Mouse (Mus musculus): ENCODE data around the gene Lama1. TPM values are rescaled to one million over a fixed set of nuclear protein-coding genes. Genes with fewer than 3 reads are reported as not detected.
"Not testable (repeated sequence)": the region's sequence is repeated elsewhere in the genome, so short reads cannot be mapped to it uniquely, and the experiment has no call there.

Lama1 gene
- total RNA-seq, 4 experiments from 2014 or later: 2.9 to 4.5 (median 3.6) TPM

- DNase-seq (ENCODE audit: low spot score in 2 of 2): no peak
These were observed 18.4 kb downstream of the Lama1 start for GRCm38 (mm10) chr17:67715466-67715865.

DNA sequence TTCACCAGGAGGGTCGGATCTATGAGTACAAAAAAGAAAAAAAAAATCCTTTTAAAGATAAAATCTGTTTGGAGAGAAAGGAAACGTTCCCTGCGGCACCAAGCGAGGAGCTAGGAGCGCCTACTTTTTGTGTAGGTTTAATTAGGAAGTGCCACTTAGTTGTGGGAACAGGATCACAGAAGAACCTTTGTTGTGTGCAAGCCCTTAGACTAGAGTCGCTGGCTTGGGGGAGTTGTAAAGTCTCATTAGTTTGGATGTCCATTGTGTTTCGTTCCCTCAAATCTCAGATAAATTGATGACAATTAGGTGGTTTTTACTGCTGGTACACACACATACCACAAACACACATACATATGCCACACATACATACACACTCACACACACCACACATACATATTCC is 25.0 kb downstream of the Lama1 start:
- no peak for DNase-seq (ENCODE audit: low spot score in 2 of 2)

DNA sequence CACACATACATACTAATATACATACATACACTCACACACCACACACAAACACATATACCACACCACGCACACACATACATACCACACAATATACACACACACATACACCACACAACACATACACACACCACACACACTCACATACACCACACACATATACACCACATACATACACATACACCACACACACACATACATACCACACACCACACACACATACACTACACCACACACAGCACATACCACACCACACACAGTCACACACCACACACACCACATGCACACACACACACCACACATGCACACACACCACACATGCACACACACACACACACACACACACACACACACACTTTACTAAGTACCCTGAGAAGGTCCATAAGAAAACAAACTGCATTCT is 25.5 kb downstream of the Lama1 start:
- DNase-seq (ENCODE audit: low spot score in 2 of 2): no peak

DNA sequence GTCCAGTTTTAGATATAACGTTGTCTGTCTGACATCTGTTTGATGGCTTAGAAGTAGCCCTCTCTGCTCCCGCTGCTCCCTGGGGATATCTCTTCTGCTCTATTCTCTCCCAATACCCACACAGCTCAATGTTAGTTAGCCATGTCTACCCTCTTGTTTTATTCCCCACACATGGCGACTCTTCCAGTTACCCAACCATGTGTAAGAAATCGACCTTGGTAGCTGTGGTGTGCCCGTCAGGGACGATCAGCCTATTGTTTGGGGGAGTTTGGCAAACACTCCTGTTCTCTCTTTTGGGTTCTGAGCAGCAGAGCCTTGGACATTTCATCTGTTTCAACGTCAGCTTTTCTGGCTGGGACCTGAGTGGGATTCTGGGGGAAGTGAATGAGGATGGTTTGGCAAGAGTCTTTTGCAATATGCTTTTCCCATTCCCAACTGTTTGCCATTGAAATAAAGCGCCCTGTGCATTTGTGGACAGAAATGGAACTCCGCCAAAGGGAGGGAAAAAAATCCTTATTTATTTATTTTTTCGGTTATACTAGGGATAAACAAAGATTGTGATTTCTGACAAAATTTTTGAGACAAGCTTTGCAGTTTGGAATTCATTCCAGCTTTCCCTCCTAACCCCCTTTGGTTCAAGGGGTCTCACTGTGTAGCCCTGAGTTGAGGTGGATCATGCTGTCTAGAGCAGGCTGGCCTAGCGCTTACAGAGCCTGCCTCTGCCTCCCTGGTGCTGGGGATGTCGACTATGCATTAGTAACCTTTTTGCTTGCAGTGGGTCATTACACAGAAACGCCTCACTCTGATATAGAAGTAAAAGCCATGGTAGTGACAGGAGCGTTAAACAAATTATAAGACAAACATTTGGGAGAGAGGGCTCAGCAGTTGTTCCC is 26.4 kb downstream of the Lama1 start:
- DNase-seq (ENCODE audit: low spot score in 2 of 2): no peak

GRCm38 (mm10) chr17:67726601-67727000 is 29.5 kb downstream of the Lama1 start:
- DNase-seq (ENCODE audit: low spot score in 2 of 2): no peak

DNA sequence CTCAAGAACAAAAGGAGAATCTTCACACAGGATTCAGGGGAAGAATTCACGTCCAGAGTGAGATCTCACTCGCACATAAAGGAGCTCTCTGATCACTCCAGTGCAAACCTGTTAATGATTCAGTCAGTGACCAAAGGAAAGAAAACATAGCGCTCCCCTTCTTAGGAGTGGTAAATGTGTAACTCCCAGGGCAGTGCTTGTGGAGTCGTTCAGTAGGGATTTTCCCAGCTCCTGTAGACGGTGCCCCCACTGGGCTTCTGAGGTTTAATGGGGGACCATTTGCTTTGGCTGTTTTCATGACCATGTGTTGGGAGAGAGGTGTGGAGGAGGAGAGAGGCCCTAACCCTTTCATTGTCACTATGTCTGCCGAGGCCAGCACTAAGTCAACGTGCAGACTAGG is 31.7 kb downstream of the Lama1 start:
- DNase-seq (ENCODE audit: low spot score in 2 of 2): no peak

DNA sequence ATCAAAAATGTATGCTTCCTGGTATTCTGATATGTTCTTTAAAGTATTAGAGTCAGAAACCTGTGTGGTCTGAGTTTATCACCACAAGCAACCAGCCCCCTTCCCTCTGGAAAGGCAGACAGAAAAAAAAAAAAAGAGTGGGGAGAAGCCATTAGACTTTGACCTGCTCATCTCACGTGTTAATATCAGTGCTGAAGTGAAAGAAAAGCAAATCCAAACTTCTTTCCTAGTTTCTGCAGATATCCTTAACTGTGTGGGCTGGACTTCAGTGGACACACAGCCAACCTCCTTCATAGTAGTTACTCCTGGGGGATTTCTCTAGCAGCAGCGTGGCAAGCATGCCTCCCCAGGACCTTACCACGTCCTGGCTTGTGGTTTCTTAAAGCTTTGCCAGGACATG is 34.0 kb downstream of the Lama1 start:
- DNase-seq (ENCODE audit: low spot score in 2 of 2): no peak

DNA sequence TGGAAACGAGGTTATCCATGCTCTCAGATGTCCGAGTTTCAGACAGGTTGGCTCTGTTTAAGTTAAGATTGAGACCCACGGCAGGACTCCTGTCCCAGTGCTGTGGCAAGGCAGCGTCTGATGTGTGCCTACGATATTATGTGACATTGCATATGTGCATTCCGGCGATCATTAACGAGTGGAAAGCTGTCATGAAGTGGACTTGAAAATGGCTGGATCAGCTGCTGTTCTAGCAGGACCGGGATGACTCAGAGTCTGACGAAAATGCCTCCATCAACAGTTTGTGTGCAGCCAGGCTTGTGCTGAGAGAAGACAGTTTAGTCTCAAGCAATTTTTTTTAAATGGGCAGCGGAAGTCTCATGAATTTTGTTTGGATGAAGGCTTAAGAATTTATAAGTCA is 34.9 kb downstream of the Lama1 start:
- DNase-seq (ENCODE audit: low spot score in 2 of 2): no peak

DNA sequence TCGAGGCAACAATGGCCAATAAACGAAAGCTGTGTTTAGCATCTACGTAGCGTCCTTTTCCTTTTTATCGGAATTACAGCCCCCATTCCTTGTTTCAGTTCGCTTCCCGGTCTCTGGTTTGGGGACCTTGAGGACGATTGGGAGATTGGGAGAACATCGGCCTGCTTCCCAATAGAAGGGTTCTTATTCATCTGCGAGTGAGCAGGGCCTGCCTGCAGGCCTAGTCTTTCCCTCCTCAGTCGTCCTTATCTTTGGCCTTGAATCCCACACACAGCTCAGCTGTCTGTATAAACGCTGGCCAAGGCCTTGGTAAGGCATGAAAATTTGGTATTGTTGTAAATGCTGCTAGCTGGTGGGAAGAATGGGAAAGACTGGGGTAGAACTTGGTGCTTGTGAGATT is 36.5 kb downstream of the Lama1 start:
- DNase-seq (ENCODE audit: low spot score in 2 of 2): no peak

GRCm38 (mm10) chr17:67735722-67736121 is 38.7 kb downstream of the Lama1 start:
- DNase-seq (ENCODE audit: low spot score in 2 of 2): no peak

DNA sequence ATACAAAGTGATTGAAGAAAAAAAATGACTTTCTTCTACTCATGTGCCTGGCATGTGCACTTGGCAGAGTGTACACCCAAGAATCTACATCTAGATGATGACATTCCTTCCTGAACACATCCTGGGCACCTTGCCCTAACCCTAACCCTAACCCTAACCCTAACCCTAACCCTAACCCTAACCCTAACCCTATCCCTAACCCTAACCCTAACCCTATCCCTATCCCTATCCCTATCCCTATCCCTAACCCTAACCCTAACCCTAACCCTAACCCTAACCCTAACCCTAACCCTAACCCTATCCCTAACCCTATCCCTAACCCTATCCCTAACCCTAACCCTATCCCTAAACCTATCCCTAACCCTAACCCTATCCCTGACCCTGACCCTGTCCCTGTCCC is 44.2 kb downstream of the Lama1 start:
- DNase-seq (ENCODE audit: low spot score in 2 of 2): not testable (repeated sequence)

GRCm38 (mm10) chr17:67764167-67764871 is 67.3 kb downstream of the Lama1 start:
- no peak for DNase-seq (ENCODE audit: low spot score in 2 of 2)

DNA sequence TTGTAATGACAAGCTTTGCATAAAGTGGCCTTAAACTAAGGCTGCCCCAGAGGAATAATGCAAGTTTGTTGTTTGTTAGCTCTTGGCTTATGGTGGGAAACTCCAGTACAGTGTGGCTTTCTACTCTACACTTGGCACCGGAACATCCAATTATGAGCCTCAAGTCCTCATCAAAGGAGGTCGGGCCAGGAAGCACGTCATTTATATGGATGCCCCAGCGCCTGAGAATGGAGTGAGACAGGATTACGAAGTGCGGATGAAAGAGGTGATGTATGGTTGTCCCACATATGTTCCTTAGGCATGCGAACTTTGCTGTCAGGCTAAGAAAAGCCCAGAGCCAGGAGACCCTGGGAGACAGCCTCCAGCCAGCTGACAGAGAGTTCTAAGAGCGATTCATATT is 76.5 kb downstream of the Lama1 start:
- DNase-seq (ENCODE audit: low spot score in 2 of 2): no peak

- no peak for DNase-seq (ENCODE audit: low spot score in 2 of 2)
These were observed 79.7 kb downstream of the Lama1 start for GRCm38 (mm10) chr17:67776764-67777163.

DNA sequence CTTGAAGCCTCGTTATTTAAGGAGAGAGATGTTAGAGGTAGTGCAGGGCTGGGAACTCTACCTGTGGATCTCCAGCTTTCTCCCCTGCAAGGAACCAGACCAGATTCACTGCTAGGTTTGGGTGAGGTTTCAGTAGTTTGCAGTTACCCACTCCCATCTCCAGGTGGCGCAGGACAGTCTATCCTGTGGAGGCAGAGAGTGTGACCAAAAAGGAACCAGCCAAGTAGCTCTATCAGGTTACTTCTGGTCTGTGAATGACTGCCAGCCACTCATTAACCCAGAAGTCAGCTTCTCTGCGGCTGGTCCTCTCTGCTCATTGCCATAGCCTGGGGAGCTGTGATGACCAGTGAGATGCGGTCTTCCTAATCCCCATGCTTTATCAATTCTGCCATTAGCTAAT is 82.8 kb downstream of the Lama1 start:
- DNase-seq (ENCODE audit: low spot score in 2 of 2): no peak

- no peak for DNase-seq (ENCODE audit: low spot score in 2 of 2)
These were observed 94.0 kb downstream of the Lama1 start for GRCm38 (mm10) chr17:67791091-67791490.

- no peak for DNase-seq (ENCODE audit: low spot score in 2 of 2)
These were observed 112.1 kb downstream of the Lama1 start for GRCm38 (mm10) chr17:67809171-67809570.

DNA sequence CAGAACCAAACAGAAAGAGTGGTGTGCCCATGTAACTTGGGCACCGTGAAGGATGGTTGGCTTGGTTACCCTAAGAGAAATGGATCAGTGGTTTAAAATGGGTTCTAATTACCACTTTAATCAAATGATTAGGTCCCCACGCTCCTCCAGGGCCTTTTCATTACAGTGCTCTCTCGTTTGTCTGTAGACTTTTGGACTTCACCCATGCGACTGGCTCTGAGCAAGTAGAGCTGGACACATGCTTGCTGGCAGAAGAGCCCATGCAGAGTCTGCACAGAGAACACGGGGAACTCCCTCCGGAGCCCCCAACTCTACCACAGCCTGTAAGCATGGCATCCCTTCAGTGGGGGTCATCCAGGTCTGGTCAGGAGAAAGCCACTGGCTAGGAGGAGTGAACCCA is 116.6 kb downstream of the Lama1 start:
- DNase-seq (ENCODE audit: low spot score in 2 of 2): no peak

DNA sequence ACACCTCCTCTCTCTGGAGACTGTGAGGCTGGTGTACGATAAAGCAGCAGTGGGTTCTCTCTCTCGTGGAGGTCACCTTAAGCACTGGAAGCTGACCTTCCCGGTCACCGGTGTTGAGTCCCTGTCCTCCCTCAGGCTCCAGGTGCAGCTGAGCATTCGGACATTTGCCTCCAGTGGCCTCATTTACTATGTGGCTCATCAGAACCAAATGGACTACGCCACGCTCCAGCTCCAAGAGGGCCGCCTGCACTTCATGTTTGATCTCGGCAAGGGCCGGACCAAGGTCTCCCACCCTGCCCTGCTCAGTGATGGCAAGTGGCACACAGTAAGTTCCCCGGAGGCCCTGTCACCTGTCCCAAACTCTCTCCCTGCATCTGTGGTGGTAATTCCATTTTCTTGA is 118.7 kb downstream of the Lama1 start:
- no peak for DNase-seq (ENCODE audit: low spot score in 2 of 2)

DNA sequence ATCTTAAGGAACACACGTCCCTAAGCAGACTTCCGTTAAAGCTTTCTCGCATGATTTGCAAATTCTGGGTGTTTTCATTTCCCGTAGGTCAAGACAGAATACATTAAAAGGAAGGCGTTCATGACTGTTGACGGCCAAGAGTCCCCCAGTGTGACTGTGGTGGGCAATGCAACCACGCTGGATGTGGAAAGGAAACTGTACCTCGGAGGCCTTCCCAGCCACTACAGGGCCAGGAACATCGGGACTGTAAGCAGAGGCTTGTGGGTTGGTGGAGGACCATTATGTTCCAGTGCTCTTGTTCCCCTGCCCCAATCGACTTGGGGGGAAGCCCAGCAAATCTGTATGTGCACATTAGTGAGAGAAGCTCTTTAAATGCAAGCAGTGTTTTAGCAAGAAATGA is 119.9 kb downstream of the Lama1 start:
- no peak for DNase-seq (ENCODE audit: low spot score in 2 of 2)

- no peak for DNase-seq (ENCODE audit: low spot score in 2 of 2)
These were observed 130.4 kb downstream of the Lama1 start for GRCm38 (mm10) chr17:67827431-67827830.

GRCm38 (mm10) chr17:67836146-67836895 is 139.3 kb downstream of the Lama1 start:
- DNase-seq (ENCODE audit: low spot score in 2 of 2): no peak

All from left cerebral cortex, adult 8-10 months (tissue).